Mouse (Mus musculus): ENCODE measurements around the gene Coa4.

Coa4 gene

DNA sequence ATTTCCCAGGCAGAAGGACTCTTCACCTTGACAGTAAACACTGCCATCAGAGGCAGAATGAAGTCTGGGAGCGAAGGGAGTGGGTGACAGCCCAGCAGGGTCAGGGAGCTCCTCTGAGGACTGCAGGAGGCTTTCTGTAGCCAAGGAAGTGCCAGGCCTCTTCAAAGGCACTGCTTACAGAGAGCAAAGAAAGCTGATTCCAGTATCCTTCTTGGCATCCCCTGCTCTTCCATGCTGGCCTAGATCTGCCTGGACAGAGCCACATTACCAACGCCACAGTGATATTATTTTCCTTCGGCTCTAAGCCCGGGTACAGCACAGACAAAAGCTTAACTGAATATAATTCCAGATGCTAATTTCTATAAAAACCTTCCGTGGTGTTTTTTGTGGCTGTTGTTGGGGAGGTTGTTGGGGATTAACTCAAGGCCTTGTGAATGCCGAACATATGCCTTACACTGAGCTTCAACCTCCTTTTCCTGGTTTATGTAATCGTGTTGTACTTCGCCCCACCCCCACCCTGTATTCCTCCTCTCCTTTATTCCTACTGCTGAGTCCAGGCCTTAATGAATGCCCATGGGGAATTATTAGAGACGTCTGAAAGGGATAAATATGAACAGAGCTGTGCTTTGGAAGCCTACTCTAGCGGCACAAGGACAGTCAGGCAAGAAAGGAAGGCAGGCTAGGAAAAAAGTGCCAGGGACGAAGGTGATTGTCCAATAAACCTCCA, 25.2 kb downstream of the Coa4 start:
- DNase-seq, result no peak

DNA sequence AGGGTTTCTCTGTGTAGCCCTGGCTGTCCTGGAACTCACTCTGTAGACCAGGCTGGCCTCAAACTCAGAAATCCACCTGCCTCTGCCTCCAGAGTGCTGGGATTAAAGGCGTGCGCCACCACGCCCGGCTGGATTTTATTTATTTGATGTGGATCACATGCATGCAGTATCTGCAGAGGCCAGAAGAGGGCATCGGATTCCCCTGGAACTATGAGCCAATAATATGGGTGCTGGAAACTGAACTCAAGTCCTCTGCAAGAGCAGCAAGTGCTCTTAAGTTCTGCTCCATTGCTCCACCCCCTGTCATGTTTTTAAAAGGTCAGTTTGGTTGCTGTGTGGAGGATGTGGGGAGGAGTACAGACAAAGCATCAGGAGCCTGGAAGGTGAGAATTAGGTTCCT, 30.4 kb downstream of the Coa4 start:
- peak; percentile 22 for DNase-seq

DNA sequence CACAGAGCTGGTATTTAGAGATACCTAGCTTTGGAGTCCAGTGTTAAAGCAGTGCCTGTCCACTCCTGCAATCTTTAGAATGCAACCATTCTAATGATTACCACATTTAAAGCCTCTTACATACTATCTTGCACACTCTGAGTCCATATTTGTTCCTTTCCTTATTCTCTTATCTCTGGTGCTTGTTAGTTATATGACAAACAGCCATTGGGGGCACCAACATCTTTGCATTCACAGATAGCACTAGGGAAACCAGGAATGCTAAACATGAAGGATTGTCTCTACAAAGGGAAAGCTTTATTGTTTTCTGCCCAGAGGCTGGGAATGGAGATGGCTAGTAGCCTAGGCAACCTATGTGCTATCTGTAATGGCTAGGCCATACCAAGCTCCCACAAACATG, 33.0 kb downstream of the Coa4 start:
- DNase-seq, result peak; percentile 26

DNA sequence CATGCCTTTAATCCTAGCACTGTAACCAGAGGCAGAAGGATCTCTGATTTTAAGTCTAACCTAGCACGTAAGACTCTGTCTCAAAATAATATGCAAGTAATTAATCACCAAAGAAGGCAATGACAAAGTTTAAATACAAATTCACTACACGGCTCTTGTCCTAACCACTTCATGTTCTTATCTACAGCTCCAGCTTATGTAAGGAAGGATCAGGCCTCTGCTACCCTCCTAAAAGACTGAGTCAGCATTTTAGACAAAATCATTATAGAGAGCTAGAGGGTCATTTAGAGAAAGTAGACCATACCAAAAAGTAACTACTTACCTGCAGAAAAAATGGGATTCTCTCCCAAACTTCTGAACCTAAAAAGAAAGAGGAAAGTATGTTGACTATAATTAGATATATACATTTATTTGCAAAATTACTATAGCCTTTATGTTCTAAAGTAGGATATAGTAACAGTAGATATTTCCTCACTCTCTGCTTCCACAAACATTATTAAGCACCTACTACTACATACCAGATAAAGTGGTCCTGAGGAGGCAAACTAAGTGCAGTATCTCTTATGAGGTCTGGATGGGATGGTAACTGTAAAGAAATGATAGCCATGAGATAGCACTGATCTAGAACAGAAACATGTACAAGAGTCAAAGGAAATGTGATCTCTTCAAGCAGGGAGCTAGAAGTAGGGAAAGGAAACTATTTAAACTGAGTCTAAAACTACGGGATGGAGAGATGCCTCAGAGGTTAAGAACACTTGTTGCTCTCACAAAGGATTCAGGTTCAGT, 34.3 kb downstream of the Coa4 start:
- DNase-seq, result no peak

DNA sequence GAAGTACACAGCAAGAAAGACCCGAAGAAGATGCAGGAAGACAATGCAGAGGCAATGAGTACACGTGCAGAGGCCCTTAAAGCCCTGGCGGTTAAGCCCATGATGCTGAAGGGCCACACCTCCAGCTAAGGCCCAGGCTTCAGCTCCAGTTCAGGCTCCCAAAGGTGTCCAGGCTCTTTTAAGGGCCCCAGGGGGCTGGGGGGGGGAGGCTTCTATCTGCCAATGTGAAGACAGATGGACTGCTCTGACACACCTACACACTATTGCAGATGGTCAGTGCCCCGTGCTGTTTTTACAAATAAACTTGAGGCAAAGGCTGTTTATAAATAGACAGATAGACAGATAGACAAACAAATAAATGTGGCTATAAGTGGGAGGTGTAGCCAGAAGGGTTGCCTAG, 35.2 kb downstream of the Coa4 start:
- DNase-seq, result peak; percentile 20

DNA sequence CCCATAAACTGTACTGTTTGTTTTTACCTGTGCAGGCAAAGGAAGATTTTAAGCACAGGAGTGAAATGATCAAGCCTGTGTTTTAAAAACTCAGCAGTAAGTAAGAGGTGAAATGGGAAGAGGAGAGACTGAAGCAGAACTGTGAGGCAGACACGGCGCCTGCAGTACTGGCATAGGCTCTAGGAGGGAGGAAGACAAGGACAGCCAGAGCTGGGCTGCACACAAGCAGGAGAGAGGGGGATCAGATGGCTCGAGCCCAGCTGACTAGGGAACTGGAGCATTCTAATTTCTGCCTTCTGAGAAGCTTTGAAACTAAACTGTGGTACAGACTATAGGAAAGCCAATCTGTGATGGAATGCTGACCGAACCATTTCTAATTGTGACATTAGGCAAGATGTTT, 35.8 kb downstream of the Coa4 start:
- DNase-seq, result no peak

DNA sequence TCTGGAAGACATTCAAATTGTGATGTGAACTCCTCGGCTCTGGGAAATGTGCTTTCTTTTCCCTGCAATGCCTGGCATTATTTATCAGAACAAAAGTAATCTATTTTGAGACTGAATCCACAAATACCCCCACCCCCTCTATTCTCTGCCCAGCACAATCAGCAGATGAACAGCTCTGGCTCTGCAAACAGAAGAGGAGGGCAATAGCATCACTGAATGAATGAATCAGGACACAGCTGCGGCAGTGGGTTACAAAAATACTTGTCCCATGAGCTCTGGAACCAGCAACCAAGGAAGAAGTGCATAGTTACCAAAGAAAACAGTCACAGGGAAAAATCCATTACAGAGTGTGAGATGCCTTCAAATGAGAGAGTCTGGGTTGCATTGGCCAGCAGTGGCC, 41.9 kb downstream of the Coa4 start:
- no peak for DNase-seq

DNA sequence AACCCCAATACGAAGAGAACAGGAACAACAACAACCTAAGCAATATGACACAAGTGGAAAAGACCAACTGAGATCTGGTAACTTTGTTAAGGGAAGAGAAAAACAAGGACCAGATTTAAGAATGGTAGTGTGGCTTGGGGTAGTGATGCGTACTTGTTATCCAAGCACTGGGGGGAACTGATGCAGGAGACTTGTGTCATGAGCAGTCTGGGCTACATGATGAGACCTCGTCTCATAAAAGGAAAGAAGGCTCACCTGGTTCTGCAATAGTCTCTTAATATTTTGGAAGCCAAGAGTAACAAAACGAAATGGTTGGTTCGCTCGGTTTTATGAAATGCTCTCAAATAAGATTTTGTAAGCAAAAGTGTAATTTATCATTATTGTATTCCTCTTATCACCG, 45.4 kb downstream of the Coa4 start:
- DNase-seq, result no peak

DNA sequence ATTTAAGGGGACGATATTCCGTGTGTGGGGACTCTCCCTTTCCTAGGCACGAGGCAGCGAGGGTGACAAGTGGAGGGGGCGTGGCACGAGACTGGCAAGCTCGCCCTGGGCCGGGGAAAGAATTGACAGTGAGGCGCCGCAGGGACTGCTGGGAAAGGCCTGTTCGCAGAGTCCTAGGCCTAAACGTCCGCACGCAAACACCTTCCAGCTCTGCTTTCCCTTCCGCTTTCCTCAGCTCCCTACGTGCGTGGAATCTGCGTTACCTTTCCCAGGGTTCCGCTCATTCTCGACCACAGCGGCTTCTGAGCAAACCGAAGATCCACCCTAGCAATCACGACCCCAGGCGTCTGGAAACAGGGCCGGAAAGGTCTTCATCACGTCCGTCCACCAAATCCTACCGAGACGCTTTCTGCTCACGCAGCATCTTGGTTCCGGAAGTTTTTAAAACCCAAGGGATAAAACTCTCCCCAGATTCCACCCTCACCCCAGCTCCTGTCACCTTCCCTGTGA, 45.9 kb downstream of the Coa4 start:
- DNase-seq, result peak; percentile 91

DNA sequence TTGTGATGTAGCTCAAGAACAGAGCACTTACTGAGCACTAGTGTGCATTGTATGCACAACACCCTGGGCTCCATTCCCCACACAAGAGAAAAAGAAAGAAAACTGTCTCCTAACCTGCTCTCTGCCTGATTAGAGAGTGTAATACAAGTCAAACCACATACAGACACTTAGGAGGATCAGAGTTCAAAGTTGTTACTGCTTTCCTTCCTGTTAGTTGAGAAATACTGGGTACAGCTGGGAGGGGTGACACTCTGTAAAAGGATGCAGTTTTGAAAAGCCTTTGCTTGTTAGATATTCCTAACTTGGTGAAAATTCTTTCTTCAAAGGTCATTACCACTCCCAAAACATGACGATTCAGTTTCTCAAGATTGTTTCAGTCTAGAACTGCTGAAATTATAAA, 52.9 kb downstream of the Coa4 start:
- no peak for DNase-seq

Measured in liver (tissue).